Mouse (Mus musculus): Measurements from ENCODE around the gene Trip13. TPM values are rescaled to one million over a fixed set of nuclear protein-coding genes. Genes with fewer than 3 reads are reported as not detected.

Gene Trip13
- polyA plus RNA-seq, 1 experiment from 2014 or later, result 14.8 TPM

DNA sequence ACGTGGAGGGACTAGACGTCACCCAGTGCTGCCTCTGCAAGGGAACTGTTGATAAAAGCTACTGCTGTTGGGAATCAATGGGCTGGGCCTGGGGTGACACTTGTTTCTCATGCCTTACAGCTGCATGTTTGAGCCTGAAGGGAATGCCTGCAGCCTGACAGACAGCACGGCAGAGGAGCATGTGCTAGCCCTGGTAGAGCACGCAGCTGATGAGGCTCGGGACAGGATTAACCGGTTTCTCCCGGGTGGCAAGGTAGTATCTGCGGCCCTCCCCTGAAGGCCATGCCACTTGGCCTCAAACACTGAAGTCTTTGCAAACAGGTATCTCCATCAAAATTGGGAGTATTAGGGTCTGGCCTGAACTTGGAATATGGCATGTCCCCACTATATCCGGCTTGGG lies 7.0 kb upstream of the Trip13 start:
- no peaks in the 10 kb centered on the region for H3K27me3 ChIP-seq
- no peak for TF ChIP-seq CTCF (IDR thresholded peaks at IDR 0.05)
- ChIA-PET POLR2A (no interaction called here), CTCF (no interaction called here)
- DNase-seq (ENCODE audit: low read depth, low spot score) (no peak), ATAC-seq (no peak)
- in situ Hi-C loops (cut with MboI; ENCODE audit: low pct_unique_long_range_greater_than_20kb), result no loop called here

DNA sequence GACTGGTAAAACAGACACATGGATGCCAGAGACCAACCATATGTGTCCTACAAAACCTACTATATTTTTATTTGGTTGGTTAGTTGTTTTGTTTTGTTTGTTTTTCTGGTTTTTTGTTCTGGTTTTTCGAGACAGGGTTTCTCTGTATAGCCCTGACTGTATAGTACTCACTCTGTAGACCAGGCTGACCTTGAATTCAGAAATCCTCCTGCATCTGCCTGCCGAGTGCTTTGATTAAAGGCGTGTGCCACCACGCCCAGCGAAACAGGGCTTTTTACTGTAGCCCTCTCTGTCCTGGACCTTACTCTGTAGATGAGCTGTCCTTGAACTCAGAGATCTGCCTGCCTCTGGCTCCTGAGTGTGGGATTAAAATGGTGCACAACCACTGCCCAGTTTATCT lies 1.5 kb upstream of the Trip13 start:
- ChIA-PET CTCF (no interaction called here), POLR2A (no interaction called here)
- ATAC-seq (no peak), DNase-seq (ENCODE audit: low read depth, low spot score) (no peak)
- in situ Hi-C loops (cut with MboI; ENCODE audit: low pct_unique_long_range_greater_than_20kb), result no loop called here
- H3K27me3 ChIP-seq, result no peaks in the 10 kb centered on the region
- TF ChIP-seq CTCF (IDR thresholded peaks at IDR 0.05), result no peak

DNA sequence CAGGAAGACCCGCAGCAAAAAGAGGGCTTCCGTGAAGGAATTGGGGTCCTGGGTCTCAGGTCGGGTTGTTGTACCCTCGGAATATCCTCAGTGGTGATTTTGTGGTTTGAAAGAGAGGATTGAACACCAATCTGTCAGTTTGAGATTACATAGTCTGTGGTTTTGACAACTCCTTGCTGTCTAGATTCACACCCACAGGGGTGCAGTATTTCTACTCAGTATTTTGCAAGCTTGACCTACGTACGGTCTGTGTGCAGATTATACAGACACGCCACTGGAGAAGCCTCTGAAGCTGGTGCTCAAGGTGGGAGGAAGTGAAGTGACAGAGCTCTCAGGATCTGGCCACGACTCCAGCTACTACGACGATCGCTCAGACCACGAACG lies 585 bp upstream of the Trip13 start:
- in situ Hi-C loops (cut with MboI; ENCODE audit: low pct_unique_long_range_greater_than_20kb), result no loop called here
- no peak for TF ChIP-seq CTCF (IDR thresholded peaks at IDR 0.05)
- H3K27me3 ChIP-seq, result no peaks in the 10 kb centered on the region
- ATAC-seq (peak; percentile 3), DNase-seq (ENCODE audit: low read depth, low spot score) (no peak)
- ChIA-PET POLR2A (interaction anchor here (0.9 kb wide), 1 partner anchor 13 kb away, joined by 3 read pairs; no protein-coding TSS in a partner anchor), CTCF (no interaction called here)

DNA sequence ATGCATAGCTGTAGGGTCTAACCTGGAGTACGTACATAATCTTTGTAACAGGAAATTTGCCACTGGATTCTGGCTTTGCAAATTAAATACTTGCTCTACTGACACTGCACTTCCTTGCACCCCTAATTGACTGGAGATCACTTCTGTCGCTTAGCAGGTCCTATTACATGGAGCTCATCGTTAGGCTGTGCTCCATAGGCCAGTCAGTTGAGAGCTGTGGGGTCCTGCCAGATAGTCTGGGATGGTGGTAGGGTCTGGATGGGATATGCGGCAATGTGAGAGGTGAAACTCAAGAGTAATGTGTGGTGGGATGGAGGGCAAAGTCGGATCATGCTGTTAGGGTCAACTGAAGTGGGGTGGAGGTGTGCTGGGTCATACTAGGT lies 655 bp downstream of the Trip13 start:
- peak; percentile 3 for ATAC-seq
- no peak for TF ChIP-seq CTCF (IDR thresholded peaks at IDR 0.05)
- in situ Hi-C loops (cut with MboI; ENCODE audit: low pct_unique_long_range_greater_than_20kb), result no loop called here
- H3K27me3 ChIP-seq, result no peaks in the 10 kb centered on the region
- DNase-seq (ENCODE audit: low read depth, low spot score), result no peak
- POLR2A ChIA-PET, result no interaction called here
- CTCF ChIA-PET, result interaction anchor here (1.3 kb wide), 1 partner anchor 34 kb away, joined by 3 read pairs; no protein-coding TSS in a partner anchor

DNA sequence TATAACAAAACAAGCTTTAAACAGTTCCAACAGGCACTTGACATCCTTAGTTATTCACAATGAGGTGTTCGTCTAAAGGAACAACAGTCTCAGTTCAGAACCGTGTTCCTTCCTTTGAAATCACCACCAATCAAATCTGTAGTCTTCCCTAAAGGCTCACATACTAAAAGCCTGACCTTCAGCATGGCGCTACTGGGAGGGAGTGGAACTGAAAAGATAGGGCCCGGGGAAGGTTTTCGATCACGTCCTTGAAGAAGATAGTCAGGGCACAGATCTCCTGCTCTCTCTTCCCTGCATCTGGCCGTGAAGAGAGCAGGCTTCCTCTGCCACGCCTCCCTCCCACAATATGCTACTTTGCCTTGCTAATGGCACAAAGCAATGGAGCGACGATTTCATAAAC lies 5.4 kb downstream of the Trip13 start:
- no peak for TF ChIP-seq CTCF (IDR thresholded peaks at IDR 0.05)
- ChIA-PET CTCF (no interaction called here), POLR2A (no interaction called here)
- H3K27me3 ChIP-seq, result no peaks in the 10 kb centered on the region
- in situ Hi-C loops (cut with MboI; ENCODE audit: low pct_unique_long_range_greater_than_20kb), result no loop called here
- DNase-seq (ENCODE audit: low read depth, low spot score) (no peak), ATAC-seq (no peak)

DNA sequence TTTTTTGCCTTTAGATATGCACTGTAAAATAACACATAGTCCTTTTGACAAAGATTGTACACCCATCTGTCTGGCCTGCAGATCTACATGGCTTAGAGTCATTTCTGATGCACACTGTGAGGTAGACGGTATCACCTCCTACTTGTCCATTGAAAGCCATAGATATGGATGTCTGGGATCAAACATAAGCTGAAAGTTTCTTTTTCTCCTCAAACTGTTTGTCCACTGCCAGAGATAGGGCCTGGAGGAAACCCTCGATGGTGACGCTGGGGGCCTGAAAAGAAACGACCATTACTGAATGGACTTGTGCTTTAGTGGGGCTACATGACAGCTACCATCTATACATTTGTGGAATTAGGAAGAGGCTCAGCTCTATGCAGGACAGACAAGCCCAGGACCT lies 24.5 kb downstream of the Trip13 start:
- H3K27me3 ChIP-seq, result no peaks in the 10 kb centered on the region
- no peak for TF ChIP-seq CTCF (IDR thresholded peaks at IDR 0.05)
- no peak for DNase-seq (ENCODE audit: low read depth, low spot score)
- CTCF ChIA-PET, result no interaction called here
- ATAC-seq, result no peak
- in situ Hi-C loops (cut with MboI; ENCODE audit: low pct_unique_long_range_greater_than_20kb), result no loop called here
- POLR2A ChIA-PET, result interaction anchor here (0.6 kb wide), 1 partner anchor 64 kb away, joined by 3 read pairs; no protein-coding TSS in a partner anchor

DNA sequence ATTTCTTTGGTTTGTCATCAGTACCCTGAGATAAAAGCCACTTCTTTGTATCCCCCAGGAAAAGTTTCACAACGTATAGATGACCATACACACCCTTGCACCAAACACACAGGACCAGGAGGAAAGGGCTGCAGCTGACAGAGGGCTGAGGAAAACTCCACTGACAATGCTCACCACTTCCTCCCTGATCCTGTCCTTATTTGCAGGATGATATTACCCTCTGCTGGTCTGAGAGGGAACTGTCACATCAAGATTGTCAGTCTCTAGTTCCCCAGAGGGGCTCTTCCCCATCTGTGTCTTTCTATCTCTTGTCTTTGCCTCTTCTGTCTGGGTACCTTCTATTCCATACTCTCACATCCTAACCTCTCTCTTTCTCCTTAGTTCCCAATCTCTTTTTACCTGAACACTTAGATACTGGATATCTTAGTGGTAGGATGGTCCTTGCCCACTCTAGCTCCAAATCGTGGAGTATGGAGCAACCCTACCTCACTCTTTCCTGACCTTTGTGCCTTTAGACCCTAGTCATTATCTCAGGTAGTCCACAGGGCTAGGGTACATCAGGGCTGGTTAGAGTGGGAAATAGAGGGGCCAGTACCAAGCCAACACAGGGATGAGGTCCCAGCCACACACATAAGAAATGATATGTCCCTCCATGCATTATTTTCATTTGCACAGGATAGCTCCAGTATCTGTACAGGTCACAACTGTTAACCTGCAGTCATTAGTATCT lies 29.7 kb downstream of the Trip13 start:
- peak; percentile 60 for ATAC-seq
- TF ChIP-seq CTCF (IDR thresholded peaks at IDR 0.05), result peak; percentile 69
- no peak for DNase-seq (ENCODE audit: low read depth, low spot score)
- POLR2A ChIA-PET, result no interaction called here
- H3K27me3 ChIP-seq, result no peaks in the 10 kb centered on the region
- in situ Hi-C loops (cut with MboI; ENCODE audit: low pct_unique_long_range_greater_than_20kb), result loop anchor here (5.0 kb wide), 3 partner anchors 76 to 266 kb away; no protein-coding TSS in a partner anchor
- CTCF ChIA-PET, result interaction anchor here (0.7 to 3.0 kb wide), 11 partner anchors 9 to 190 kb away, joined by 3 to 12 read pairs (median 3); no protein-coding TSS in a partner anchor

DNA sequence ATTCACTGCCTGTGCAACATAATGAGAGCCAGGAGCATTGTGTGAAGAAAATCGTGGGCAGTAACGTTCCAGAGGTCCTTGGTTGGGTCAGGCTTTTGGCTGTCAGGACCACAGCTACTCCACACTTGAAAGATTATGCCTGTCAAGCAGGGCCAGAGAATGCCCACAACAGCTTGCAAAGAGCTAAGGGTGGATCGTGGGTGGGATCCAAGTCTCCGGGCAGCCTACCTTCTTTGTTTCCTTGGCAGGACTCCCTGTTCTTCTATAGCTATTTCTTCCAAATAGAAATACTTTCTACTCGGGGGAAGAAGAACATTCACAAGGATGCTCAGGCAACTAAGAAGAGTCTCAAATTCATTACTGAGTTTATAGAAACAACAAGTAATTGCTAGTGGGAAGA lies 30.4 kb downstream of the Trip13 start:
- no peak for ATAC-seq
- in situ Hi-C loops (cut with MboI; ENCODE audit: low pct_unique_long_range_greater_than_20kb), result loop anchor here (5.0 kb wide), 3 partner anchors 75 to 265 kb away; no protein-coding TSS in a partner anchor
- no peak for DNase-seq (ENCODE audit: low read depth, low spot score)
- H3K27me3 ChIP-seq, result no peaks in the 10 kb centered on the region
- CTCF ChIA-PET, result interaction anchor here (0.8 to 3.0 kb wide), 7 partner anchors 13 to 189 kb away, joined by 3 to 12 read pairs (median 3); no protein-coding TSS in a partner anchor
- no peak for TF ChIP-seq CTCF (IDR thresholded peaks at IDR 0.05)
- POLR2A ChIA-PET, result no interaction called here

DNA sequence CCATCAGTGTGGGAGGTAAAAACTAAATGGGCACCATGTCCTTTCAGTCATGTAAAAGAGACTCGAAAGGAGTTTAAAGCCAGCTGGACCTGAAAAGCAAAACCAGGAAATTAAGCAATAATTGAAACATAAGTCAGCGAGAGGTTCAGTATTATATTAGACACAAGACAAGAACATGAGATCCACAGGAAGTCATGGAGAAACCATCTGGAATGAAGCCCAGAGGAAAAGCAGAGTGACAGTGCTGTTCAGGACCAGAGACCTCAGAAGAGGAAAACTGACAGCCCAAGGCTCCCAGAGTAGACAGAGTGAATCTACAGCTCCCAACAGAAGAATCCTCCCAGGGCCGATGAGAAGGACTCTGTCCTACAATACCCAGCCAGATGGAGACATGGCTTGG lies 40.0 kb downstream of the Trip13 start:
- ChIA-PET CTCF (no interaction called here), POLR2A (no interaction called here)
- in situ Hi-C loops (cut with MboI; ENCODE audit: low pct_unique_long_range_greater_than_20kb), result no loop called here
- TF ChIP-seq CTCF (IDR thresholded peaks at IDR 0.05), result no peak
- DNase-seq (ENCODE audit: low read depth, low spot score) (no peak), ATAC-seq (no peak)
- H3K27me3 ChIP-seq, result no peaks in the 10 kb centered on the region

DNA sequence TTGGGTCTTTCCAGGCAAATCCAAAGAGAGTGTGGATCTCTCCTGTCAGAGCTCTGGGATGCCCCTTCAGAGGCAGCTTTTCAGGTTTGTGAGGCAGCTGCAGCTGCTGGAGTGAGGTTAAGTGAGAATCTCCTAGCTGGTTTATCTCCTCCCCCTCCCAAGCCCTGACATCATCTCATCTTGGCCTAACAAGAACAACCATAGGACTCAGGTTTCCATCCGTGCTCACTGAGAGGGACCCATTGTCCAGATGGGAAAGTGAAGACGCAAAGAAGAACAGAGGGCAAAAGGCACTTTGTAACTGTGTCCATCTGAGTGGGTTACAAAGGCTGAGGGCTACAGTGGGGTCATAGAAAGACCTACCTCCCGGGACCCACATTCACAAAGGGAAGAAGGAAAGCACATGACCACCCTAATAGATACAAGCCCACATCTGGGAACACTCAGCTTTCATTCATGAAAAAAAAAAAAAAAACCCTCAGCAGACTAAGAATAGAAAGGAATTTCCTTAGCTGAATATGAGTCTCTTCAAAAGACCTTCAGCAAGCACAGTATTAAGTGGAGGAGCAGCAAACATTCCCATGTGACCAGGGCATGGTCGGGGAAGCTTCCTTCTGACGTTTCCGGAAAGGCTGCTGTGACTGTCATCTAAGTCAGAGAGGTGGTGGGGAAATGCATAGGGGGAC lies 44.9 kb downstream of the Trip13 start:
- in situ Hi-C loops (cut with MboI; ENCODE audit: low pct_unique_long_range_greater_than_20kb), result no loop called here
- no peak for TF ChIP-seq CTCF (IDR thresholded peaks at IDR 0.05)
- POLR2A ChIA-PET, result no interaction called here
- no peaks in the 10 kb centered on the region for H3K27me3 ChIP-seq
- DNase-seq (ENCODE audit: low read depth, low spot score) (no peak), ATAC-seq (no peak)
- CTCF ChIA-PET, result no interaction called here

DNA sequence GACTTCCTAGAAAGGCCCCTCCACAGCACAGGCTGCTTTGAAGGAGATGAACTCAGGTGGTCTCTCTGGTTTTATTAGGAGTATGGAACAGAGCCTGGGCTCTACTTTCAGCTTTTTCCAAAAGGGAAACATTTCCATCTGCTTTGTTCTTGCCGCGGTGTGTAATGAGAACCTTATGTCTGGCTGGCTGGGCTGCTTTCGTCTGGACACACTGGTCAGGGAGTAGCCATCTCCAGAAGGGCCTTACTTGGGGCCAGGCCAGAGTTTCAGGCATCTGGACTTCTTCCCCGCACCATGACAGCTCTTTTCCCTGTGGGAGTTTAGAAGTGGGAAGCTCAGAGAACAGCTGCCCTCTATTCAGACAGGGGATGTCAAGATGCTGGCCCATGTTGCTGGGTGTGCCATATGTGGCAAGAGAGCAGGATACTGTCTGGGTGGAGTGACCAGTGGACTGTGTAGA lies 50.1 kb downstream of the Trip13 start:
- no peak for ATAC-seq
- DNase-seq (ENCODE audit: low read depth, low spot score), result no peak
- H3K27me3 ChIP-seq, result no peaks in the 10 kb centered on the region
- ChIA-PET CTCF (interaction anchor here (1.0 kb wide), 1 partner anchor 17 kb away, joined by 3 read pairs; no protein-coding TSS in a partner anchor), POLR2A (no interaction called here)
- in situ Hi-C loops (cut with MboI; ENCODE audit: low pct_unique_long_range_greater_than_20kb), result no loop called here
- TF ChIP-seq CTCF (IDR thresholded peaks at IDR 0.05), result no peak

Data from Patski (cell line).